Mouse (Mus musculus) neural tube, embryonic 12.5 days (tissue): ENCODE measurements at regions not wholly inside any gene's neighbourhood (a gene's known extent, or its start where the extent isn't known, plus 50 kb on each side); places are given as distances from the start of the nearest gene placed in this dataset.

ENCODE experiments used
- ATAC-seq: fragments of 200-750 bp; cut with Nextera tagmentation; 2 replicates; pipeline ENCODE4 v1.8.0; 2017; ENCODE audit warnings: low read depth, mild to moderate bottlenecking, moderate TSS enrichment, moderate library complexity; ENCODE audit not compliant: low FRiP score
- H3K27ac ChIP-seq: fragments of 300-500 bp; sonication (generic); 2 replicates; pipeline ENCODE4 v1.5.1; 2016
- H3K27me3 ChIP-seq: fragments of 300-500 bp; sonication (generic); replicated peaks from 2 replicates; pipeline ENCODE4 v1.6.1; 2016; ENCODE audit warnings: mild to moderate bottlenecking
- H3K36me3 ChIP-seq: fragments of 300-500 bp; sonication (generic); 2 replicates; pipeline ENCODE4 v1.6.1; 2016; ENCODE audit warnings: mild to moderate bottlenecking
- H3K4me1 ChIP-seq: fragments of 300-500 bp; sonication (generic); 2 replicates; pipeline ENCODE4 v1.6.1; 2016
- H3K4me2 ChIP-seq: fragments of 300-500 bp; sonication (generic); replicated peaks from 2 replicates; pipeline ENCODE4 v1.6.1; 2016; ENCODE audit warnings: mild to moderate bottlenecking
- H3K4me3 ChIP-seq: fragments of 300-500 bp; sonication (generic); 2 replicates; pipeline ENCODE4 v1.5.1; 2016
- H3K9ac ChIP-seq: fragments of 300-500 bp; sonication (generic); 2 replicates; pipeline ENCODE4 v1.6.1; 2016; ENCODE audit warnings: mild to moderate bottlenecking
- H3K9me3 ChIP-seq: fragments of 300-500 bp; sonication (generic); 2 replicates; pipeline ENCODE4 v1.6.1; 2016; ENCODE audit warnings: mild to moderate bottlenecking
- WGBS: fragments of 180-500 bp; shearing (Covaris S2); methylation state at CpG from one replicate; pipeline ENCODE4 v1.1.7; 2016; 5-methylcytosine and 5-hydroxymethylcytosine counted together

GRCm38 (mm10) chr8:92540636-92541035, 133.5 kb upstream of the Irx6 start:
- ATAC-seq = no peak
- 53% methylated on average over 2 of the region's 2 CpGs for WGBS
- Histone ChIP-seq H3K27ac (no peak overlapping the region), H3K9me3 (no peaks in the 10 kb centered on the region), H3K9ac (no peak overlapping the region), H3K4me2 (no peak overlapping the region), H3K4me1 (peaks cover 3% of the 10 kb centered on the region; the same call in 1 of the 2 replicates), H3K27me3 (peaks cover 2% of the 10 kb centered on the region; the same call in 1 of the 2 replicates), H3K4me3 (no peak overlapping the region), H3K36me3 (no peaks in the 10 kb centered on the region)

GRCm38 (mm10) chr8:92545347-92546059, 128.6 kb upstream of the Irx6 start:
- peaks cover 3% of the 10 kb centered on the region; the same call in 1 of the 2 replicates for H3K4me1 ChIP-seq
- H3K4me2 ChIP-seq = 0 out of 2 replicates have a peak overlapping the region, but pooled peaks have one; percentile 20
- 0 out of 2 replicates have a peak, but pooled peaks cover 2% of the 10 kb centered on the region for H3K27me3 ChIP-seq
- no peak overlapping the region for H3K4me3 ChIP-seq
- no peaks in the 10 kb centered on the region for H3K9me3 ChIP-seq
- WGBS = 37% methylated on average over 17 of the region's 17 CpGs
- no peaks in the 10 kb centered on the region for H3K36me3 ChIP-seq
- H3K27ac ChIP-seq = no peak overlapping the region
- no peak overlapping the region for H3K9ac ChIP-seq
- peak; percentile 87 for ATAC-seq

GRCm38 (mm10) chr8:92555140-92555539, 118.9 kb upstream of the Irx6 start:
- Histone ChIP-seq H3K4me3 (no peak overlapping the region), H3K9ac (no peak overlapping the region), H3K27me3 (0 out of 2 replicates have a peak, but pooled peaks cover 5% of the 10 kb centered on the region), H3K27ac (no peak overlapping the region), H3K4me1 (0 out of 2 replicates have a peak, but pooled peaks cover 5% of the 10 kb centered on the region), H3K36me3 (no peaks in the 10 kb centered on the region), H3K9me3 (no peaks in the 10 kb centered on the region), H3K4me2 (no peak overlapping the region; the same call in 1 of the 2 replicates)
- 42% methylated on average over 12 of the region's 12 CpGs for WGBS
- peak; percentile 44; the same call in 1 of the 2 replicates for ATAC-seq

- H3K27ac ChIP-seq = no peak overlapping the region
- 58% methylated on average over 7 of the region's 7 CpGs for WGBS
- H3K4me2 ChIP-seq = no peak overlapping the region; the same call in 1 of the 2 replicates
- no peak for ATAC-seq
- H3K4me3 ChIP-seq = no peak overlapping the region
- H3K9ac ChIP-seq = no peak overlapping the region
- no peaks in the 10 kb centered on the region for H3K36me3 ChIP-seq
- 0 out of 2 replicates have a peak, but pooled peaks cover 5% of the 10 kb centered on the region for H3K4me1 ChIP-seq
- no peaks in the 10 kb centered on the region for H3K9me3 ChIP-seq
- 0 out of 2 replicates have a peak, but pooled peaks cover 5% of the 10 kb centered on the region for H3K27me3 ChIP-seq
Observed at GRCm38 (mm10) chr8:92555631-92556030, 118.5 kb upstream of the Irx6 start.

- Histone ChIP-seq H3K4me3 (no peak overlapping the region), H3K36me3 (no peaks in the 10 kb centered on the region), H3K27ac (no peak overlapping the region), H3K4me2 (no peak overlapping the region), H3K9me3 (no peaks in the 10 kb centered on the region), H3K27me3 (no peaks in the 10 kb centered on the region), H3K9ac (no peak overlapping the region), H3K4me1 (no peaks in the 10 kb centered on the region)
- ATAC-seq = no peak
- 75% methylated on average over 5 of the region's 5 CpGs for WGBS
Observed at GRCm38 (mm10) chr8:92562471-92562870, 111.6 kb upstream of the Irx6 start.

- no peaks in the 10 kb centered on the region for H3K4me1 ChIP-seq
- H3K4me3 ChIP-seq = no peak overlapping the region
- no peak overlapping the region for H3K9ac ChIP-seq
- H3K4me2 ChIP-seq = no peak overlapping the region
- no peak overlapping the region for H3K27ac ChIP-seq
- 65% methylated on average over 5 of the region's 5 CpGs for WGBS
- no peaks in the 10 kb centered on the region for H3K9me3 ChIP-seq
- ATAC-seq = no peak
- no peaks in the 10 kb centered on the region for H3K27me3 ChIP-seq
- H3K36me3 ChIP-seq = no peaks in the 10 kb centered on the region
Observed at GRCm38 (mm10) chr8:92562962-92563361, 111.1 kb upstream of the Irx6 start.

GRCm38 (mm10) chr8:92569650-92570049, 104.4 kb upstream of the Irx6 start:
- no peaks in the 10 kb centered on the region for H3K9me3 ChIP-seq
- H3K9ac ChIP-seq = no peak overlapping the region
- H3K4me3 ChIP-seq = no peak overlapping the region
- 48% methylated on average over 10 of the region's 10 CpGs for WGBS
- ATAC-seq = peak; percentile 77
- H3K36me3 ChIP-seq = no peaks in the 10 kb centered on the region
- no peak overlapping the region for H3K27ac ChIP-seq
- H3K4me2 ChIP-seq = no peak overlapping the region
- no peaks in the 10 kb centered on the region for H3K27me3 ChIP-seq
- 0 out of 2 replicates have a peak, but pooled peaks cover 4% of the 10 kb centered on the region for H3K4me1 ChIP-seq

- ATAC-seq = no peak
- Histone ChIP-seq H3K27ac (no peak overlapping the region), H3K36me3 (no peaks in the 10 kb centered on the region), H3K27me3 (no peaks in the 10 kb centered on the region), H3K4me1 (no peaks in the 10 kb centered on the region), H3K9ac (no peak overlapping the region), H3K9me3 (no peaks in the 10 kb centered on the region), H3K4me3 (no peak overlapping the region), H3K4me2 (no peak overlapping the region)
- 70% methylated on average over 2 of the region's 2 CpGs for WGBS
Observed at GRCm38 (mm10) chr8:92579446-92579845, 94.6 kb upstream of the Irx6 start.

- Histone ChIP-seq H3K27ac (no peak overlapping the region), H3K9ac (no peak overlapping the region), H3K4me1 (no peaks in the 10 kb centered on the region), H3K27me3 (no peaks in the 10 kb centered on the region), H3K36me3 (no peaks in the 10 kb centered on the region), H3K9me3 (no peaks in the 10 kb centered on the region), H3K4me3 (no peak overlapping the region), H3K4me2 (no peak overlapping the region)
- WGBS = 94% methylated on average over 2 of the region's 2 CpGs
- no peak for ATAC-seq
Observed at GRCm38 (mm10) chr8:92581051-92581450, 93.0 kb upstream of the Irx6 start.

- H3K4me3 ChIP-seq = no peak overlapping the region
- H3K9ac ChIP-seq = no peak overlapping the region
- H3K4me1 ChIP-seq = no peaks in the 10 kb centered on the region
- no peak overlapping the region for H3K27ac ChIP-seq
- ATAC-seq = no peak
- H3K4me2 ChIP-seq = no peak overlapping the region
- H3K9me3 ChIP-seq = no peaks in the 10 kb centered on the region
- 88% methylated on average over 3 of the region's 3 CpGs for WGBS
- H3K36me3 ChIP-seq = no peaks in the 10 kb centered on the region
- no peaks in the 10 kb centered on the region for H3K27me3 ChIP-seq
Observed at GRCm38 (mm10) chr8:92600766-92601165, 73.3 kb upstream of the Irx6 start.

- no peak overlapping the region for H3K9ac ChIP-seq
- H3K4me2 ChIP-seq = no peak overlapping the region
- H3K27me3 ChIP-seq = no peaks in the 10 kb centered on the region
- no peak overlapping the region for H3K4me3 ChIP-seq
- WGBS = 75% methylated on average over 7 of the region's 7 CpGs
- H3K27ac ChIP-seq = no peak overlapping the region
- no peaks in the 10 kb centered on the region for H3K9me3 ChIP-seq
- no peaks in the 10 kb centered on the region for H3K4me1 ChIP-seq
- ATAC-seq = no peak
- H3K36me3 ChIP-seq = no peaks in the 10 kb centered on the region
Observed at GRCm38 (mm10) chr8:92602973-92603372, 71.1 kb upstream of the Irx6 start.

GRCm38 (mm10) chr8:92605631-92606030, 68.5 kb upstream of the Irx6 start:
- WGBS = 89% methylated on average over 5 of the region's 5 CpGs
- no peaks in the 10 kb centered on the region for H3K36me3 ChIP-seq
- H3K4me1 ChIP-seq = no peaks in the 10 kb centered on the region
- H3K9ac ChIP-seq = no peak overlapping the region
- no peak overlapping the region for H3K4me2 ChIP-seq
- no peak for ATAC-seq
- H3K9me3 ChIP-seq = no peaks in the 10 kb centered on the region
- no peak overlapping the region for H3K27ac ChIP-seq
- H3K27me3 ChIP-seq = no peaks in the 10 kb centered on the region
- H3K4me3 ChIP-seq = no peak overlapping the region

- no peaks in the 10 kb centered on the region for H3K4me1 ChIP-seq
Observed at GRCm38 (mm10) chr8:92607604-92608003, 66.5 kb upstream of the Irx6 start.

More at GRCm38 (mm10) chr8:92607604-92608003, 66.5 kb upstream of the Irx6 start:
- no peak overlapping the region for H3K4me2 ChIP-seq
- H3K9me3 ChIP-seq = no peaks in the 10 kb centered on the region
- no peak overlapping the region for H3K9ac ChIP-seq
- WGBS = 85% methylated on average over 6 of the region's 6 CpGs
- no peak for ATAC-seq
- no peak overlapping the region for H3K27ac ChIP-seq
- H3K36me3 ChIP-seq = no peaks in the 10 kb centered on the region
- H3K4me3 ChIP-seq = no peak overlapping the region
- H3K27me3 ChIP-seq = no peaks in the 10 kb centered on the region
